Mouse (Mus musculus) heart, postnatal 25 days (tissue): ENCODE measurements around the gene Trim46. TPM values are rescaled to one million over a fixed set of nuclear protein-coding genes. Genes with fewer than 3 reads are reported as not detected.

ENCODE experiments used
- DNase-seq: peaks from one replicate; pipeline ENCODE4 v3.0.0; 2022; ENCODE audit warnings: low spot score
- intact Hi-C: fragments of 180-260 bp; cut with DNase I; formaldehyde crosslinking; loops from one replicate; pipeline ENCODE4 v1.15.1; 2025
- total RNA-seq, 2 experiments: library from RNA; stranded (reverse); gene quantifications; 2 replicates each; pipeline ENCODE4 v1.2.3; 2021

The Trim46 gene
- under 1 TPM; 0.47 to 0.59 TPM for total RNA-seq

DNA sequence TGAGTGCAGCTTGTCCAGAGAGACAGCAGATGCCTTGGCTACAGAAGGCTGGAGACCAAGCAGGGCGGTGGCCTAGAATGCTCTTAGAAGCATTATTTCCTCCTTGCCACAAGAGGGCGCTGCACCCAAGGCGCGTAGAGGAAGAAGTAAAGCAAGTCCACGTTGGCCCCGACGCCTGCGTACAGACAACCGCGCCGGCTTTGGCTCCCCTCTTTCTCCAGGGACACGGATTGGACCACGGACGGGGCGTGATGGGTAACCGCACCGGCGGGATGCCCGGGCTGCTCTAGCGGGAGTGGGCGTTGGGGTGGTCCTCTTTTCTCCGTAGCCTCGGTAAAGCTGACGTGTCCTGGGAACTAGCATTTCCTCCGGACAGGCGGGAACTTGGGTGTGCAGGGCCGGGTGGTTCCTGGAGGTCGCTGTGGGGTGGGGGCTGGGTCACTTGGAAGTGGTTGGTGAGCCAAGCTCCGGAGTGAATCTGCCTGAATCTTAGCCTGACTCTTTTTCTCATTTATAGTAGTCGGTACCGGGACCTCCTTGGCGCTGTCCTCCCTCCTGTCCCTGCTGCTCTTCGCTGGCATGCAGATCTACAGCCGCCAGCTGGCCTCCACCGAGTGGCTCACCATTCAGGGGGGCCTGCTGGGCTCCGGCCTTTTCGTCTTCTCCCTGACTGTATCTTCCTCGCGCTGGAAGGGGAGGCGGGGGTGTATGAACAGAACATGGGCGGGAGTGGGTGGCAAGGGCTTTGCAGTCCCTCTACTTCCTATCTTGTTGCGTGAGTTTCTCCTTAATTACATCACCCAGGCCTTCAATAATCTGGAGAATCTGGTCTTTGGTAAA, at the start of gene Trim46:
Gene Trim46, minus strand, starts transcription at position 49 of the 840 bp plus-strand sequence.
- peak; percentile 83 for DNase-seq
- intact Hi-C loops = no loop called here

DNA sequence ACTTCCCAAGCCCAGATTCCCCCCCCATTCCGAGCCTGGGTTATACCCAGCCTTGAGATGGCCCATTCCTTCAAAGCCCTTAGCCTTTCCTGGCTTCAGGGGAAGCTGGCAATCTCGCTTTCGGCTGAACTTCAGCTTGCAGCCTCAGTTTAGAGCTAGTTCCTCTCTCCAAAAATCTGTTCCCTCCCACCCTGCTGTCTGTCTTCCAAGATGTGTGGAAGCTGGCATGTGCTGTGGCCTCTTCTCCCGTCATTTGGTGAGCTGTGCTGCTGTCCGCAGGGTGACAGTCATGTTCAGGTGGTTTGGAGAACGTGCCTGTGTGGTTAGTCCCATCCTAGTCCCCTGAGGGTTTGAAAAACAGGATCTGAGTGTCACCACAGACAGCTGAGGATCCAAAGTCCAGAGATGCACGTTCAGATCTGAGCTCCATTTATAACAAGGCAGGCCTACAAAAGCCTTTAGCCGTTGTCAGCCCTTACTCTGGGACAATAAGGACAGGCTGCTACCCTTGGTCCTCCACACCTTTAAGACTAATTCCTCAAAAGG, 49.6 kb upstream of the Trim46 start:
- no peak for DNase-seq
- intact Hi-C loops = no loop called here

DNA sequence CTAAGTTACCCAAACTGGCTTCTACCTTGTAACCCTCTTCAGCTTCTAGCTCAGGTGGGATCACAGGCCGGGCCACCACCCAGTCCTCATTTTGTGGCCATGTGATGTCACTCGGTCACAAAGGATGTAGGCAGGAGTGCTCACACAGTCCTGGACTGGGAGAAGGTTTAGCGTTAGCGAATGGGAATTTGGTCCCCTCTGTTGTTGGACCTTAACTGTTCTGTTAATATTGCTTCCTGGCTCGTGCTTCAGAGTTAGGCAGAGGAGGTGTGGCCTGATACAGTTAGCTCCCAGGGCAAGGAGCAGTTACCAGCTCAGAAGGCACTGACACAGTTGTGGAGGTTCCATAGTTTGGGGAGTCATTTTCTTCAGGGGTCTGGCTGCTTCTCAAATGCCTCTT, 48.1 kb upstream of the Trim46 start:
- no peak for DNase-seq
- intact Hi-C loops = no loop called here

DNA sequence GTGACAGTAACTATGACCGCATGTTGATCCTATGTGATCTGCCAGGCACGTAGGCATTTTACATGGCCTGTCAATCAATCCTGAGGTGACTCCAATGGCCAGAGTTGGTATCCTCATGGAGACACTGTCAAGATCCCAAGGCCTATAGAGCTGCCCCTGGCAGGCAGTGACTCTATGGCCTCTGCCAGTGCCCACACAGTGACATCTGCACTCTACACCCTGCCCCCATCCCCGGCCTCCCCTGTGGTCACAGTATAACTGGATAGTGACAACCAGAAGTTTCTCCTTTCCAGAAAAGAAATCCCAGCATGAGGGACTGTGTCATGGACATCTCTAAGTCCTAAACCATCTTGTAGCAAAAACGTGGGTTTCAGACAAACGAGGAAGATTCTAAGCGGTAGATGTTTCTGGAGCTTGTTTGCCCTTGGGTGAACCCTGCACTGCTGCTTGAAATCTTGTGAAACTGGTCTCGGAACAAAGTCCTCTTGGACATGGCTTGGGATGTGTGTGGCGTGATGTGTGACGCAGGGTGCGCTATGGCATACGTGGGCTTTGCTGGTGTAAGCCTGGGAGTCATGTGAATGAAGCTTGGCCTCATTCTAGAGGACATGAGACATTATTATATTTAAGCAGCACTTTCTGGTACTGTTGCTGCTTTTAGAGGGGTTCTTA, 47.3 kb upstream of the Trim46 start:
- no peak for DNase-seq
- intact Hi-C loops = no loop called here

DNA sequence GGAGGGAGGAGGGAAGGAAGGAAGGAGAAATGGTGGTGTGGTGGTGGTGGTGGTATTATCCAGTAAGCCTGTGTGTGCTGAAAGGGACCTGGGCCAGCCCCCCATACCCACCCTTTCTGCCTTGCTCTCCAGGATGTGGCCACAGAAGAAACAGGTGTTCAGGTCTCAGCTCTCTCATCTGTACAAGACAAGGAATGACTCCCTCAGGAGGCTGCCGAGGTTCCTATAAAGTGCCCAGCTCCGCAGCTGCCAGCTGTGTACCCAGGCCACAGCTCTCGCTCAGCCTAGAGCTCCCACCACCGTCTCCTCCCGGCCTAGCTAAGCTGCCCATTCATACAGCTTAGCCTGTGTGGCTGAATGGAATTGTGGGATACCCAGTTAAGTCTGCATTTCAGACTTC, 46.2 kb upstream of the Trim46 start:
- no peak for DNase-seq
- intact Hi-C loops = no loop called here

DNA sequence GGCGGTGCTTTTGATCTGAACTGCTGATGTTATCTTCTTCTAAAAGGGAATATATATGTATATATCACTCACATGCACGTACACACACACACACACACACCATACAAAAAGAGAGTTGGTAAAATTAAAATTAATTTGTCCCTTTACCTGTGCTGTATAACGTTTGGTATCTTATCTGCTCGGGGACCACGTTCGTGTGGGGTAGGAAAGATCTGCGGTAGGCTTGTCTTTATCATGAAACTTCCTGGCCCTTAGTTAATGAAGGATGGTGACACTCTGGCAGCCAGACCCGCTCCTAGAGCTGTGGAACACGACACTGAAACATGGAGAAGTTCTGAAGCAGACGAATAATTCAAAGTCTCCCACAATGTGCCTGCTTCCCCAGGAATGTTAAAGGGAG, 45.8 kb upstream of the Trim46 start:
- DNase-seq = no peak

DNA sequence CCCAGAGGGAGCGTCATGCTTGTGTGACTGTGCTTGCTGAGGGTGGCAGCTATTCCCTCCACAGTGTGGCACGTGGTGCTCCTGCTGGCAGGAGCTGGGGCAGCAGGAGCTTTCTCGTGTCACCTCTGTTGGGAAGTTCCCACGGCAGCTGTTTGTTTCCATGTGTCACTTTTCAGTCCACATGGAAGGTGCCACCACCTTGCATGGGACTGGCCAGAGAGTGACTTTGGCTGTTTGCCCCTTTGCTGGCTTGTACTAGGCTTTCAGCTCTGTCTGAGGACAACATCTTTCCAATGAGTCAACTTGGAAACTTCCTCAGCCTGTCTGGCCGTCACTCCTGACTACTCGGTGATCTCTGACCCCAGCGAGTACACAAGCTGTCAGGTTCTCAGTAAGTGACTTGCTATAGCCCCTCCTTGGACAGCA, 42.4 kb upstream of the Trim46 start:
- intact Hi-C loops = loop anchor here (2.0 kb wide), 1 partner anchor 16 kb away; no protein-coding TSS in a partner anchor
- no peak for DNase-seq

More for the DNA sequence above, 45.8 kb upstream of the Trim46 start:
- intact Hi-C loops = no loop called here

DNA sequence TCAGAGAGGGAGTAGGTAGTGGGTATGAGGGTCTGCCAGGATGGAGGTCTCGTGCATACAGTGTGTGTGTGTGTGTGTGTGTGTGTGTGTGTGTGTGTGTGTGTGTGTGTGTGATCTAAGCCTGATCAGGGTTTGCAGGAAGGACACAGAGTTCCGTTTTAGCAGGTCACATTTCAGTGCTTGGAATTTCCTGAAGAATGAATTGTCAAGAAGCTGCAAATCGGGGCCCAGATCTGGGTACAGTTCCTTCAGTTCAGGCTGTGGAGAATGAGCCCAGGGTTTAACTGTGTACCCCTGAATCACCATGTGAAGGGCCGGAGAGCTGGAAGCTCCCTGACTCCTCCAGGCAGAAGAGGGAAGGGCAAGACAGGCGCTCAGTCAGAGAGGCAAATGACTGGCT, 41.2 kb upstream of the Trim46 start:
- no peak for DNase-seq
- intact Hi-C loops = no loop called here

DNA sequence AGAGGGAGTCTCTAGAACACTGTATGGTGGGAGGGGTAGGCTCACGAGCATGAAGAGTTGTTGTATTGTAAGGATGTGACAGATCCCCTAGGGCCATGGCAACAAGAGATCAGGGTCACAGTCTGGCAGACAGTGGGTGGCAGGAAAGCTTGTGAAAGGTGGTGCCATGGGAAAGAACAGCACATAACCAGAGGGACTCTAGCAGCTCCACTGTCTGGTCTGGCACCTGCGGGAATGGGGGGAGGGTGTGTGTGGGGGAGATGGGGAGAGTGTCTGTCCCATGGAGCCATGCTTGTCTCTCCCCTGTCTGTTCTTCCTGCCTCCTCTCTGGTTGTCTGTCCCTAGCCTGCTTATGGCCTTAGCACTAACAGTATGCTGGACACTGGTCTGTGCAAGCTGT, 39.4 kb upstream of the Trim46 start:
- no peak for DNase-seq
- intact Hi-C loops = no loop called here

DNA sequence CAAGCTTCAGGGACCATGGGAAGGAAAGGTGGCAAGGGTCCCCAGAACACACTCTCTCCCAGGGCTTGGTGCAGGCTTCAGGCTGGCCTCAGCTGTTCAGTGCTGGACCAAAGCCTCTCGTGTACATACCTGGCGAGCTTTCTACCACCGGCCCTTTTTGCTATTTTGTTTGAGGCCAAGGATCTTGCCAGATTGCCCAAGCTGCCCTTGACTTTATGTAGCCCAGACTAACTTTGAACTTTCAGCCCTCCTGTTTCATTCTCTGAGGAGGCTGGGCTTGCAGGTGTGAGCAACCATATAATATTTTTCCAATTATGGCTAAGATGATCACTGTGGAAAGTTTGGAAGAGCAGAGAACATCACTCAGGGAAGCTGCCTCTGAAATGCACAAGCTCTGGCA, 38.2 kb upstream of the Trim46 start:
- intact Hi-C loops = no loop called here
- DNase-seq = no peak

DNA sequence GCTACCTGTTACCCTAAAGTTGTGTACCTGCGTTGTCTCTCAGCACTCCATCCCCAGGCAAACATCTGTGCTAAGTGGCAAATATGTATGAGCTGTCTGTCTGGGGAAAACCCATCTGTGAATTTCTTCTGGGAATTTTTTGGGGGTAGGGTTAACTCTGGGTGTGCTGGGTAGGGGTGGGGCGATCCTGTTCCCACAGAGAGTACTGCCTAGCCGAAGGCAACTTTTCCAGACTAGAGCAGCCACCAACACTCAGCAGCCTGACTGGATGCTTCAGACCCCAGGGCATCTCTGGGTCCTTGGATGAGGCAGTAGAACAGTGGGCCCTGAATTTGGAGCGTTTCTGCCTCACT, 36.2 kb upstream of the Trim46 start:
- intact Hi-C loops = loop anchor here (1.0 kb wide), 1 partner anchor 32 kb away; no protein-coding TSS in a partner anchor
- DNase-seq = no peak

DNA sequence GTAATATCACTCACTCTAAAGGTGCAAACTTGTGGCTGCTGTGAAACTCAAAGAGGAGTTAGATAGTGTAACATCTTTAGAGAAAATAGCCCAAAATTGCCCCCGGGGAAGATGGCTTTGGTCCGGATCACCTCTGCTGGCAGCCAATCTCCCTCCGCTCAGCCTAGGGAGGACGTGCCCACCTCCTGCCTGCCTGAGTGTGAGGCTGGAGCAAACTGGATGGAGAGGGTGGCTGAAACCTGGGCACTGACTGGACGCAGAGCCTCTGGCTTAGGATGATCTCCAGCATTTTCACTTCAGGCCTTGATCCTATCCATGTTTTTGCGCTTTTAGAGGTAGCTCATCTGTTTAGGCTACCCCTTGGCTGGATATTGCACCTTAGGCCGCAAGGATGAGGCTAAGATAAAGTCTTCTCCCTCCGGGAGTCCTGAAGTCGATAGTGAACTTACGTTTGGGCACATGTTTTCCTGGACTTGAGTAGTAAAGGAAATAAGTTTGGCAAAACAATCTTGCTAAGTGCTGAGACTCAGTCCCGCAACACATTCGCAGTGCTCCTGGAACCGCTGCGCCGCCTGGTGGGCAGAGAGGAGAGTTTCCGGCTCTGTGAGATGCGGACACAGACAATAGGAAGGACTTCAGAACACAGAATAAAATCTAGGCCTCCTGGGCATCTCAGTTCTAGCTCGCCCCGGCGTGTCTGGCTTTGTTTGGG, 35.6 kb upstream of the Trim46 start:
- DNase-seq = peak; percentile 74

DNA sequence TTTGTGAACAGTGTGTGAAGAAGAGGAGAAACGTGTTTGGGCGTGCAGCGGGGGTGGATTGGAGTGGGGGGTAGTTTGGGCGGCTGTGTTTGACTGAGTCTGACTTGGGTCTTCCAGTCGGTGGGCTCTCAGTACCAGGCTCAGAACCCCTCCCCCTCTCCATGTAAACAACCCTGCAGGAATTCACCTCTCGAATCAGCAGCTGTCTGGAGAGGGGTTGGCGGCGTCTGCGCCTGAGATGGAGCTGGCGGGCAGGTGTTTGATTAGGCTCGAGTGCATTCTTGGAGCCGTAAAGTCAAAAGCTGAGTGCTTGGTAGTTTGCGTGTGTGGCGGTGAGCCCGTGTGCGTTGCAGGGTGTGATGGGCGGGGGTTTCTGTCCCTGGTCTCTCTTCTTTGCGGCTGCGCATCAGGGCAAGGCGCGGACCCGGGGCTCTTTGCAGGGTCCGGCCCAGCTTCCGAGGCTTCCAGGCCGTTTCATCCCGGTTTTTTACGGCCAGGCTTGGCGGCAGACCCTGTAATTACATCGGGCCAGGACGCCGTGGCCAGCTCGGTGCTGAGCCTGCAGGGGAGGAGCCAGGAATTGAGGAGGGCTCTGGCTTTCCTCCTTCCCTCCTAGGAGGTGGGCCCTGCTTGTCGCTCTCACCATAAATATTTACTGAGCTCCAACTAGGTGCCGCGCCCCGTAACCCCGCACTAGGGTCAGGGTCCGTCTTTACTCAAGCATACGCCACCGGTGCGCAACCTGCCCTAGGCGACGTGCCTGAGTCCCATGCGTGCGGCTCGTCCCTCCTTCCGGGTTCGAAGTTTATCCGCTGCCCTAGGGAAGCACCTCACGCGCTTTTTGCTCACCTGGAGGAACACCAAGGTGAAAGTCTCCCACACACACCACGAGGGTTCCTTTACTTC, 34.8 kb upstream of the Trim46 start, which contains the start of gene Efna1:
Gene Efna1, minus strand, starts transcription at position 537 of the 906 bp plus-strand sequence.
- peak; percentile 65 for DNase-seq
- intact Hi-C loops = no loop called here

More for the DNA sequence above, 35.6 kb upstream of the Trim46 start:
- intact Hi-C loops = loop anchor here (1.0 kb wide), 1 partner anchor 31 kb away; no protein-coding TSS in a partner anchor

DNA sequence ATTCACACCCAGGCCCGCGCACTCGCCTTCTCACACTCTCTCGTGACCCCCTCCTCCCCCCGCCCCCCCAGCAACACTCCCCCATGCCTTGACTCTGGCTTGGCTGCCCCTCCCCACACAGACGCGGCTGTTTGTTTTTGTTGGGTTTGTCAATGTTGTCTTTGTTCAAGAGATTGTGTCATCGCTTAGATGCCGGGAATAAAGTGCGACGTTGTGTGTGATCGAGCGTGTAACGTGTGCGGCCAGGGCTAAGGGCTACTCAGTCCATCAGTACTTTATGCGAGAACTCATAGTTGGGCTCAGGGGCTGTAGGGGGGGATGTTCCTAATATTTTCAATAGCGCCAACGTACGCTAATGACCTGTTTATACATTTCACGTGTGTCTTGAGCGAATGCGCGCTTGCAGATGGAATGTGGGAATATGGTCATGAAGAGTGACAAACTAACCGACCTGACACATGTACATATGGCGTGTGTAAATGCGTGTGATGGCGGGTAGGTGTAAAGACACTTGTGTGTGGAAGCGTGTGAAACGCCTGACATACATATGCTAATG, 34.0 kb upstream of the Trim46 start:
- intact Hi-C loops = no loop called here
- no peak for DNase-seq

DNA sequence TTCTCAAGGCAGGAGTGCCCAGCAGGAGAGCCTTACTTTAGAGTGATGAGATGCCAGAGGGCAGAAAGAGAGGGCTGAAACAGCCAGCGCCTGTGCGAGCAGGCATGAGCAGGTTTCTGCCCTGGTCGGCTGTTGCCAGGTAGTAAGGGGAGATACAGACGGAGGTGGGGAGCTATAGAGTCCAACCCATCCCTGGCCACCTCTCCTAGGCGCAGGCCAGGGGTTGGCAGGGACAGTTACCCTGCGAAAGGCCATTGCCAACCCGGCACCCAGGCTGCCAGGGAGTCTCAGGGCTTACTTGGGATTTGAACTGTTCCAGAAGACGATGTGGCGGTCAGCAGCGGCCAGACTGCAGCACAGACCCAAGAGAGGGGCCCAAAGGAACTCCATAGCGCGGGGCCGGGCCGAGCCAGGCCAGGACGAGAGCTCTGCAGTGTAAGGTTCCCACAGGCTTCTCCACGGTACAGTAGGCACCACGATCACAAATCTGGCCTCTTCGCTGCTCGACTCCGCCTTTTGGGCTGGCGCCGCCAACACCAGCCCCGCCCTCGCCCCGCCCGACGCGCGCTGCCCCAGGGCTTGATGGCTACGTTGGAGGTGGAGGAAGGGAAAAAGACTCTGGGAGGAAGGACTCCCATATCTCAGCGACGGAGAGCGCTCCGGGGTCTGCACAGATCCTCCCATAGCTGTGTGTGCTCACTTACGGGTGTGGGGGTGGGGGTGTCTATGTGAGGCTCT, 33.2 kb upstream of the Trim46 start:
- DNase-seq = peak; percentile 81
- intact Hi-C loops = no loop called here

DNA sequence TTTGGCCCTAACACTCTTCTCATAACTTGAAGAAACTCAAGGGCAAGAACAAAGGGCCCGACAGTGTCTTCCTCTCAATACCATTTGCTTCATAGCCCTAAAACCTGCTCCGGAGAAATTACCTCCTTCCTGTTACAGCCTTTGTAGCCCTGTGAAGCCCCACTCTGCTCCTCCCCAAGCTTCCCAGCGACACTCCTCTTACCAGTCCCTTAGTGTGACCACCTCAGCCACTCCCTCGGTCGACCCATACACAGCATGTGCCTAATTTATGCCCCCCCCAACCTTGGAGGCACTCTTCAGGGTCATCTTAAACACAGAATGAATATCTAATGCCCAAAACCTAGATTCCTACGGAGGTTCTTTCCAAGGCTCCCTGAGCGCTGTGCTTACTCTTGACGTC, 32.5 kb upstream of the Trim46 start:
- intact Hi-C loops = no loop called here
- DNase-seq = no peak

DNA sequence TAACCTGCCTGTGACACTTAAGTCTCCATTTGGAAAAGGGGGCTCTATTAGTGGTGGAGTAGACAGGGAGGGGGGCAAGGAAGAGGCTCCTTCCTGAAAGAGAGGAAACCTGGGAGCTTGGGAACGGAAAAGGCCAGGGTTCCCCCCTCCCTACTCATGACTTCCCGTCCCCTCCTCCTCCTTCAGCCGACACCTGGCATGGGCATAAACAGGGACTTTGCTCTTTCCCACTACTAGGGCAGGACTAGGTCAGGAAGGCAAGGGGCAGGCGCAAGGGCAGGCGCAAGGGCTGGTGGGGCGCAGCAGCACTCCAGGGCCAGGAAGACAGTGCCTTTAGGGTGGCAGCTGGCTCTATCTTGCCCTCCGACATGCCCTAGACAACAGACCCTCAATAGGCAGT, 32.0 kb upstream of the Trim46 start:
- peak; percentile 67 for DNase-seq
- intact Hi-C loops = no loop called here

DNA sequence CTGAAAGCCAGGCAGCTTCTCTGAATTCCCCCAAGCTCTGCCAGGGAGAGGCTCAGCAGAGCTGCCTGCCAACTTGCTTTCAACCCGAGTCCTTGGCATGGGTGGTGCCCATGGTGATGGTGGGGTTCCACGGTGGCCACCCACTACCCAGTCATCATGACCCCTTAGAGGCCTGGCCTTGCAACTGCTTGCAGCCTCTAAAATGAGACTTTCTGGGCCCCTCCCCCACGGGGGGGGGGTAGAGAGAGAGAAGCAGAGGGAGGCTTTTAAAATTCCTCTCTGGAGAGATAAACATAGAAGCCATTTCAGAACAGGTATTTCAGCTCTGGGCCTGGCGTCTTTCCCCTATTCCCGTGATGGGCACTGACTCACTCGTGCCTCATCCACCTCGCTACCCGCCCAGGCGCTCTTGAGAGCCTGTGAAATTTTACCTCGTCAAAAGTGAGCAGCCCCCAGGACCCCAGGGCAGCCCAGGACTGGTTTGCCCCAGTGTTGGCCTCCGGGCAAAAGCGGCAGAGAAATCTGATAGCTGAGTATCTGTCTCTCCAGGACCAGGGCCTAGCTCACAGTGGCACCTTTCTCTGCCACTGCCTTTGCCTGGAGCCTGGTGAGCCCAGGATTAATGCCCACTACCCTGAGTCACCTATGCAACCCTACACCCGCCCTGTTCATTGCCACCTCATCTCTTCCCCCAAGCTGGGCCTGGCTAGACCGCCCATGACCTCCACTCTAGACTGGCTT, 31.3 kb upstream of the Trim46 start:
- intact Hi-C loops = no loop called here
- no peak for DNase-seq
